Mouse (Mus musculus) fat pad, adult 2 months (tissue): ENCODE data around the gene Itln1.

Source experiments
- DNase-seq: peaks from one replicate; pipeline ENCODE4 v3.0.0-alpha.2; 2011; ENCODE audit warnings: low read depth, low spot score; ENCODE audit errors: extremely low read depth

Itln1 gene

DNA sequence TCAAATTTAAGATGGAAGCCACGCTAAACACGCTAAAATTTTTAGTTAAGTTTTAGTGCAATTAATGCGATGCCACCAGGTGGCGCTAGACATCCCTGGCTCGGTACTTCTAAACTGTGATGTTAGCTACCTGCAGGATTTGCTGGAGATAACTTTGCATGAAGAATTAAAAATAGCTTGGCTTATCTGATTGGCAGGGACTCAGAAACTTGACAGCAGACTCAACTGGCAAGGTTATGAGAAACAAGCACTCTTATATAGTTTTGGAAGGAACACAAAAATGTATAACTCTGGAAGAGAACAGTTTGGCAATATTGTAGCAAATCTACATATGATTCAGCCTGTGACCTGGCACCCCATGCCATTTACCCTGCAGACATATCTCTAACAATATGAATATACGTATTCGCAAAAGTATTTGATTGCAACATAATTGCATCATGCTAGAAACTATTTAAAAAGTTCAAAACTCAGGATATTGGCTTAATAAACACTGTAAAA is 64.7 kb downstream of the Itln1 start:
- DNase-seq = peak; percentile 99

DNA sequence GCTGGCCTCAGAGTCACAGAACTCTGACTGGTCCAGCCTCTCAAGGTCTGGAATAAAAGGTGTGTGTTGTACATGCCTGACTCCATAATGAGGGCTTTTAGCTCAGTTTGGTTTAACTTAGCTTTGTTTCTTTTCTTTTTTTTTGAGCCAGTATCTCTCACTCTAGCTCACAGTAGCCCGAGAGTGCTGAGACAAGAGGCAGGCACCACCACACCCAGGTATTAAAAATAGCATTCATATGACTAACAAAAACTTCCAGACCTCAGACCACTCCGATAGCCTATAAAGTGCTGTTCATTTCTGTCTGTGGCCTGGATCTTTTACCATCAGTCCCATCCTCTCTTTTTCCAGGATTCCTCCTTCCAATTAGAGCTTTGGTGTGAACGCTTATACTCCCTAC is 65.4 kb downstream of the Itln1 start:
- DNase-seq = no peak
